In genomic region chr8:89388761-89389160, GRCm38 (mm10) we compare ENCODE assay signal across 21 mouse cellular contexts.
DNase-seq lines count a peak whose midpoint lies in the region; ATAC-seq and TF ChIP-seq lines count a peak whose summit lies in the region.
"Had no signal": no experiment of that assay in that cellular context is flagged by ENCODE, and none has a peak within 500 bp of the region (broad histone marks: within the 10 kb centered on the region; RNA-seq: fewer than 3 reads in every experiment).

No protein-coding gene starts in this region.

- peaks cover 7% of the 10 kb centered on the region for H3K27me3 ChIP-seq in forebrain, embryonic 10.5 days (ENCODE audit: poor library complexity, severe bottlenecking)
- no peaks in the 10 kb centered on the region for H3K27me3 ChIP-seq in forebrain, embryonic 15.5 days
- no peaks in the 10 kb centered on the region for H3K27me3 ChIP-seq in kidney, embryonic 16.5 days (ENCODE audit: insufficient read depth, low read length)
- no peaks in the 10 kb centered on the region for H3K27me3 ChIP-seq in kidney, adult 2 months (replicated peaks; ENCODE audit: control insufficient read depth, insufficient read depth, low read length)
- H3K27me3 ChIP-seq: embryonic facial prominence, embryonic 12.5 days; forebrain, embryonic 12.5 days; neural tube, embryonic 13.5 days had no signal

- peaks cover 53% of the 10 kb centered on the region for H3K4me1 ChIP-seq in forebrain, embryonic 10.5 days
- peaks cover 17% of the 10 kb centered on the region for H3K4me1 ChIP-seq in forebrain, embryonic 15.5 days
- peaks cover 40% of the 10 kb centered on the region for H3K4me1 ChIP-seq in kidney, embryonic 16.5 days (ENCODE audit: insufficient read depth, low read length)
- no peaks in the 10 kb centered on the region for H3K4me1 ChIP-seq in kidney, adult 2 months (ENCODE audit: control insufficient read depth, insufficient read depth, low read length)
- H3K4me1 ChIP-seq: liver, embryonic 12.5 days had no signal

- no peaks in the 10 kb centered on the region for H3K9me3 ChIP-seq in forebrain, embryonic 10.5 days
- no peaks in the 10 kb centered on the region for H3K9me3 ChIP-seq in forebrain, embryonic 15.5 days
- H3K9me3 ChIP-seq in kidney, embryonic 16.5 days (ENCODE audit: low read length): no peaks in the 10 kb centered on the region
- H3K9me3 ChIP-seq: embryonic facial prominence, embryonic 12.5 days; forebrain, embryonic 12.5 days; limb, embryonic 13.5 days; liver, embryonic 12.5 days; midbrain, embryonic 13.5 days; neural tube, embryonic 13.5 days had no signal

- no peak overlapping the region for H3K9ac ChIP-seq in forebrain, embryonic 15.5 days (replicated peaks)
- no peak overlapping the region for H3K9ac ChIP-seq in kidney, embryonic 16.5 days (replicated peaks; ENCODE audit: low read length)
- H3K9ac ChIP-seq: embryonic facial prominence, embryonic 12.5 days; forebrain, embryonic 12.5 days; liver, embryonic 12.5 days; midbrain, embryonic 13.5 days; neural tube, embryonic 13.5 days had no signal

- H3K4me3 ChIP-seq in forebrain, embryonic 10.5 days: no peak overlapping the region
- no peak overlapping the region for H3K4me3 ChIP-seq in forebrain, embryonic 15.5 days
- no peak overlapping the region for H3K4me3 ChIP-seq in kidney, embryonic 16.5 days (ENCODE audit: low read length)
- no peak overlapping the region for H3K4me3 ChIP-seq in kidney, adult 2 months (ENCODE audit: insufficient read depth, low read depth, low read length)
- H3K4me3 ChIP-seq: embryonic facial prominence, embryonic 12.5 days; forebrain, embryonic 12.5 days; gastrocnemius, adult 2 months; limb, embryonic 13.5 days; liver, embryonic 12.5 days; midbrain, embryonic 13.5 days; neural tube, embryonic 13.5 days had no signal

- 38% methylated on average over 6 of the region's 6 CpGs for WGBS in forebrain, embryonic 10.5 days
- WGBS in forebrain, embryonic 15.5 days: 25% methylated on average over 6 of the region's 6 CpGs
- WGBS in kidney, embryonic 16.5 days: 16% methylated on average over 6 of the region's 6 CpGs
- 54% methylated on average over 6 of the region's 6 CpGs for WGBS in kidney, adult 2 months

- TF ChIP-seq CTCF in kidney, adult 2 months (conservative IDR thresholded peaks at IDR 0.05; ENCODE audit: insufficient read depth, insufficient read length, low read depth, low read length): no peak

- TF ChIP-seq POLR2A in kidney, adult 2 months (IDR thresholded peaks at IDR 0.05; ENCODE audit: low read depth, low read length): no peak

- DNase-seq in forebrain, embryonic 10.5 days (ENCODE audit: extremely low spot score, low spot score): no peak
- DNase-seq in kidney, adult 2 months: no peak
- peak; percentile 34 for DNase-seq in retina, postnatal 1 day
- DNase-seq in retina, embryonic 14.5 days (ENCODE audit: low spot score): no peak
- DNase-seq in spleen, adult 18-20 months: no peak
- no peak for DNase-seq in cerebellum, postnatal 36 days
- DNase-seq: adrenal gland, postnatal 14 days; cerebellum, adult 8-10 months; gastrocnemius, adult 2 months; kidney, adult 11 months; lung, adult 18-20 months; lung, postnatal 10 days; thymus, adult 18-20 months had no signal

- no peak for ATAC-seq in forebrain, embryonic 15.5 days (replicated peaks)
- peak; percentile 69 for ATAC-seq in kidney, embryonic 16.5 days (ENCODE audit: low FRiP score, low TSS enrichment)
- ATAC-seq: liver, embryonic 12.5 days; midbrain, embryonic 13.5 days had no signal

- peak overlapping the region; percentile 54 for H3K27ac ChIP-seq in forebrain, embryonic 10.5 days
- H3K27ac ChIP-seq in forebrain, embryonic 15.5 days (replicated peaks): no peak overlapping the region
- peak overlapping the region; percentile 54 for H3K27ac ChIP-seq in kidney, embryonic 16.5 days (ENCODE audit: low read length)
- no peak overlapping the region for H3K27ac ChIP-seq in kidney, adult 2 months (ENCODE audit: insufficient read depth, low read depth, low read length)
- H3K27ac ChIP-seq: embryonic facial prominence, embryonic 12.5 days; forebrain, embryonic 12.5 days; gastrocnemius, adult 2 months; limb, embryonic 13.5 days; liver, embryonic 12.5 days; midbrain, embryonic 13.5 days had no signal

- no peaks in the 10 kb centered on the region for H3K36me3 ChIP-seq in forebrain, embryonic 10.5 days (replicated peaks)
- H3K36me3 ChIP-seq in forebrain, embryonic 15.5 days: no peaks in the 10 kb centered on the region
- no peaks in the 10 kb centered on the region for H3K36me3 ChIP-seq in kidney, embryonic 16.5 days (ENCODE audit: insufficient read depth, low read length)
- no peaks in the 10 kb centered on the region for H3K36me3 ChIP-seq in kidney, adult 2 months (ENCODE audit: control insufficient read depth, insufficient read depth, low read length)
- H3K36me3 ChIP-seq: embryonic facial prominence, embryonic 12.5 days; forebrain, embryonic 12.5 days; limb, embryonic 13.5 days; liver, embryonic 12.5 days; midbrain, embryonic 13.5 days; neural tube, embryonic 13.5 days had no signal

- no peak overlapping the region for H3K4me2 ChIP-seq in forebrain, embryonic 15.5 days (replicated peaks)
- no peak overlapping the region for H3K4me2 ChIP-seq in kidney, embryonic 16.5 days (replicated peaks; ENCODE audit: low read depth, low read length)
- H3K4me2 ChIP-seq: forebrain, embryonic 12.5 days; liver, embryonic 12.5 days; midbrain, embryonic 13.5 days had no signal

Comparison
In these comparisons a context has a peak if more than half of its experiments do, and no peak if none do; other contexts are left out.
1. H3K27ac ChIP-seq: peak in forebrain, embryonic 10.5 days (single experiment) and kidney, embryonic 16.5 days (single experiment); none in forebrain, embryonic 15.5 days (single experiment) and kidney, adult 2 months (single experiment).